In genomic region chr1:43862614-43863013, GRCm38 (mm10) we compare ENCODE assay signal across 16 mouse cellular contexts. TPM values are rescaled to one million over a fixed set of nuclear protein-coding genes. Genes with fewer than 3 reads are reported as not detected.
A peak's percentile ranks its signal among the peaks of the same experiment; 100 is the strongest.
DNase-seq lines count a peak whose midpoint lies in the region; ATAC-seq lines count a peak whose summit lies in the region.
"Had no signal": no experiment of that assay in that cellular context is flagged by ENCODE, and none has a peak within 500 bp of the region (broad histone marks: within the 10 kb centered on the region; RNA-seq: fewer than 3 reads in every experiment).

No protein-coding gene starts in this region.

- no peak overlapping the region for H3K27ac ChIP-seq in forebrain, embryonic 14.5 days (ENCODE audit: low read depth, low read length)
- H3K27ac ChIP-seq in forebrain, embryonic 13.5 days, result no peak overlapping the region
- H3K27ac ChIP-seq in kidney, embryonic 15.5 days, result no peak overlapping the region
- H3K27ac ChIP-seq: embryonic facial prominence, embryonic 12.5 days; neural tube, embryonic 12.5 days had no signal

- ATAC-seq in forebrain, embryonic 14.5 days, result no peak
- no peak for ATAC-seq in forebrain, embryonic 13.5 days
- ATAC-seq in kidney, embryonic 15.5 days (replicated peaks; ENCODE audit: low FRiP score), result no peak
- ATAC-seq: liver, postnatal 0 days had no signal

- H3K4me3 ChIP-seq in forebrain, embryonic 14.5 days (ENCODE audit: low read depth, low read length), result no peak overlapping the region
- H3K4me3 ChIP-seq in forebrain, embryonic 13.5 days, result no peak overlapping the region
- H3K4me3 ChIP-seq in kidney, embryonic 15.5 days (replicated peaks), result no peak overlapping the region
- H3K4me3 ChIP-seq: embryonic facial prominence, embryonic 12.5 days; neural tube, embryonic 12.5 days had no signal

- H3K4me1 ChIP-seq in forebrain, embryonic 14.5 days (ENCODE audit: control insufficient read depth, insufficient read depth, low read length), result no peaks in the 10 kb centered on the region
- no peaks in the 10 kb centered on the region for H3K4me1 ChIP-seq in forebrain, embryonic 13.5 days
- no peaks in the 10 kb centered on the region for H3K4me1 ChIP-seq in kidney, embryonic 15.5 days
- H3K4me1 ChIP-seq: embryonic facial prominence, embryonic 12.5 days; neural tube, embryonic 12.5 days had no signal

- H3K27me3 ChIP-seq in forebrain, embryonic 14.5 days (replicated peaks; ENCODE audit: control insufficient read depth, insufficient read depth, low read length), result no peaks in the 10 kb centered on the region
- H3K27me3 ChIP-seq in forebrain, embryonic 13.5 days, result no peaks in the 10 kb centered on the region
- H3K27me3 ChIP-seq in kidney, embryonic 15.5 days, result no peaks in the 10 kb centered on the region
- H3K27me3 ChIP-seq: embryonic facial prominence, embryonic 12.5 days; neural tube, embryonic 12.5 days had no signal

- 96% methylated on average over 4 of the region's 4 CpGs for WGBS in forebrain, embryonic 14.5 days
- 94% methylated on average over 4 of the region's 4 CpGs for WGBS in forebrain, embryonic 13.5 days
- WGBS in kidney, embryonic 15.5 days, result 88% methylated on average over 4 of the region's 4 CpGs

- peak; percentile 2 for DNase-seq in forebrain, embryonic 14.5 days (ENCODE audit: low spot score)
- DNase-seq in kidney, postnatal 25 days, result peak; percentile 12 to 42
- peak; percentile 67 for DNase-seq in adipocyte (ENCODE audit: low spot score)
- peak; percentile 9 for DNase-seq in skeletal muscle tissue, adult 2 months (ENCODE audit: low read depth, low spot score)
- DNase-seq in retina, postnatal 1 day, result no peak
- DNase-seq: B cell, adult 2 months; cerebellum, adult 8-10 months; gastrocnemius, postnatal 25 days; liver, postnatal 0 days; lung, postnatal 14 days; right cerebral cortex, postnatal 14 days; thymus, postnatal 25 days had no signal

- no peak overlapping the region for H3K4me2 ChIP-seq in forebrain, embryonic 14.5 days (ENCODE audit: low read length)
- no peak overlapping the region for H3K4me2 ChIP-seq in forebrain, embryonic 13.5 days
- H3K4me2 ChIP-seq in kidney, embryonic 15.5 days, result no peak overlapping the region
- H3K4me2 ChIP-seq: embryonic facial prominence, embryonic 12.5 days; neural tube, embryonic 12.5 days had no signal

- H3K9me3 ChIP-seq in forebrain, embryonic 14.5 days (replicated peaks; ENCODE audit: control insufficient read depth, low read length), result no peaks in the 10 kb centered on the region
- no peaks in the 10 kb centered on the region for H3K9me3 ChIP-seq in forebrain, embryonic 13.5 days (replicated peaks)
- no peaks in the 10 kb centered on the region for H3K9me3 ChIP-seq in kidney, embryonic 15.5 days (replicated peaks)
- H3K9me3 ChIP-seq: embryonic facial prominence, embryonic 12.5 days; neural tube, embryonic 12.5 days had no signal

- H3K36me3 ChIP-seq in forebrain, embryonic 14.5 days (ENCODE audit: control insufficient read depth, insufficient read depth, low read length), result no peaks in the 10 kb centered on the region
- no peaks in the 10 kb centered on the region for H3K36me3 ChIP-seq in forebrain, embryonic 13.5 days (ENCODE audit: poor library complexity, severe bottlenecking)
- no peaks in the 10 kb centered on the region for H3K36me3 ChIP-seq in kidney, embryonic 15.5 days
- H3K36me3 ChIP-seq: embryonic facial prominence, embryonic 12.5 days; neural tube, embryonic 12.5 days had no signal

- no peak overlapping the region for H3K9ac ChIP-seq in forebrain, embryonic 14.5 days (ENCODE audit: low read length)
- H3K9ac ChIP-seq in forebrain, embryonic 13.5 days, result no peak overlapping the region
- no peak overlapping the region for H3K9ac ChIP-seq in kidney, embryonic 15.5 days
- H3K9ac ChIP-seq: embryonic facial prominence, embryonic 12.5 days; liver, postnatal 0 days; neural tube, embryonic 12.5 days had no signal

RNA-seq across cellular contexts. Expression of gene Uxs1, which starts 35.0 kb away (rescaled TPM):
- 14.1 and 18.5 TPM in 2 replicates for polyA plus RNA-seq in forebrain, embryonic 14.5 days (2014; fragmentation: Nextera tagmentation; extraction: Ambion mirVana)
- polyA plus RNA-seq in forebrain, embryonic 13.5 days (2015; fragmentation: Nextera tagmentation; extraction: Ambion mirVana), result 18.1 and 19.0 TPM in 2 replicates
- polyA plus RNA-seq in kidney, embryonic 15.5 days (2015; fragmentation: Nextera tagmentation; extraction: Ambion mirVana), result 26.4 and 28.0 TPM in 2 replicates
